Mouse (Mus musculus): ENCODE results near the gene Frrs1.

DNA sequence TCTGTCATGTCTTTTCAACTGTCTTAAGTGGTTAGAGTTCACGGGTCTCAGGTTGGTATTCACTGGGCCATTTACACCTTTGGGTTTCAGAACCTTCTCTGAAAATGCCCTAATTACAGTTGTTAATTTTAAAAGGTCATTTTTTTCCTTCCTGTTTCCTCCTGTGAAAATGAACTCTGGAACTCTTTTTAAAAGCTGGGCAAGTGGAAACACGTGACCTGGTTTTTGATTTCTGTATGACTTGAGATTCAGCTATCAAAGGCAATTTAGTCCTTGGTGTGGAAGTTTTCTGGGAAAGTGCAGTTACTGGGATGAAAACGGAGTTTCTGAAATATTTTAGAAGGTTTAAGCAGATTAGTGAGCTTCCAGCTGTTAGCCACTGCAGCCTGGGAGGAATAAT lies 11.1 kb downstream of the Frrs1 start:
- TF ChIP-seq EP300 (IDR thresholded peaks at IDR 0.05; ENCODE audit: low read depth), result no peak
- no peak for TF ChIP-seq CTCF (IDR thresholded peaks at IDR 0.05; ENCODE audit: low read depth)

Data from heart, postnatal 0 days (tissue).